Mouse (Mus musculus): Measurements from ENCODE around the gene Igsf3. TPM values are rescaled to one million over a fixed set of nuclear protein-coding genes. Genes with fewer than 3 reads are reported as not detected.

Igsf3 gene
- total RNA-seq, 4 experiments from 2014 or later: 16.1 to 19.9 (median 18.7) TPM

- DNase-seq (ENCODE audit: low spot score in 2 of 2): no peak
Measured at GRCm38 (mm10) chr3:101500393-101501051, 123.6 kb downstream of the Igsf3 start.

- no peak for DNase-seq (ENCODE audit: low spot score in 2 of 2)
Measured at GRCm38 (mm10) chr3:101501611-101502010, 124.7 kb downstream of the Igsf3 start.

GRCm38 (mm10) chr3:101502086-101502760 is 125.3 kb downstream of the Igsf3 start:
- no peak for DNase-seq (ENCODE audit: low spot score in 2 of 2)

GRCm38 (mm10) chr3:101506179-101506578 is 129.3 kb downstream of the Igsf3 start:
- peak; percentile 68 to 71 for DNase-seq (ENCODE audit: low spot score in 2 of 2)

GRCm38 (mm10) chr3:101506970-101507702 is 130.3 kb downstream of the Igsf3 start:
- no peak for DNase-seq (ENCODE audit: low spot score in 2 of 2)

GRCm38 (mm10) chr3:101507766-101508165 is 130.9 kb downstream of the Igsf3 start:
- no peak for DNase-seq (ENCODE audit: low spot score in 2 of 2)

- no peak for DNase-seq (ENCODE audit: low spot score in 2 of 2)
Measured at GRCm38 (mm10) chr3:101509707-101510544, 133.0 kb downstream of the Igsf3 start.

GRCm38 (mm10) chr3:101510632-101511031 is 133.7 kb downstream of the Igsf3 start:
- DNase-seq (ENCODE audit: low spot score in 2 of 2): no peak

Other genes with a start within 250 kb of the Igsf3 start
- gene Cd2, start 89.1 kb upstream of the Igsf3 start, total RNA-seq (2022): under 1 TPM in 1 of 4 experiments, not detected in 3; 0.65 TPM
- 100 to 1,000 TPM; 805 to 868 (median 852) TPM for gene Atp1a1, start 227.6 kb downstream of the Igsf3 start, total RNA-seq (2022)

Data from left cerebral cortex, adult 8-10 months (tissue).